Mouse (Mus musculus) limb, embryonic 11.5 days (tissue): ENCODE data around the gene Adam30. TPM values are rescaled to one million over a fixed set of nuclear protein-coding genes. Genes with fewer than 3 reads are reported as not detected.

ENCODE experiments used
- ATAC-seq: fragments of 200-750 bp; cut with Nextera tagmentation; 2 replicates; pipeline ENCODE4 v1.8.0; 2017; ENCODE audit warnings: low read depth; ENCODE audit not compliant: insufficient number of reproducible peaks, low FRiP score, low TSS enrichment
- DNase-seq: peaks from one replicate; pipeline ENCODE4 v3.0.0-alpha.2; 2015; ENCODE audit warnings: low spot score
- H3K27ac ChIP-seq: fragments of 300-500 bp; sonication (generic); replicated peaks from 2 replicates; pipeline ENCODE4 v1.5.1; 2014; ENCODE audit warnings: low read depth, mild to moderate bottlenecking, low read length
- H3K27me3 ChIP-seq: fragments of 300-500 bp; sonication (generic); 2 replicates; pipeline ENCODE4 v1.6.1; 2014; ENCODE audit warnings: mild to moderate bottlenecking, low read length, mixed read lengths; ENCODE audit not compliant: control insufficient read depth, insufficient read depth
- H3K36me3 ChIP-seq: fragments of 300-500 bp; sonication (generic); 2 replicates; pipeline ENCODE4 v1.6.1; 2014; ENCODE audit warnings: mild to moderate bottlenecking, low read length, moderate library complexity, mixed read lengths; ENCODE audit not compliant: control insufficient read depth, insufficient read depth
- H3K4me1 ChIP-seq: fragments of 300-500 bp; sonication (generic); 2 replicates; pipeline ENCODE4 v1.6.1; 2014; ENCODE audit warnings: low read length, mixed read lengths; ENCODE audit not compliant: control insufficient read depth, insufficient read depth
- H3K4me2 ChIP-seq: fragments of 300-500 bp; sonication (generic); 2 replicates; pipeline ENCODE4 v1.6.1; 2014; ENCODE audit warnings: low read depth, mild to moderate bottlenecking, moderate library complexity; ENCODE audit not compliant: severe bottlenecking
- H3K4me3 ChIP-seq: fragments of 300-500 bp; sonication (generic); 2 replicates; pipeline ENCODE4 v1.5.1; 2014; ENCODE audit warnings: low read depth, low read length
- H3K9ac ChIP-seq: fragments of 300-500 bp; sonication (generic); 2 replicates; pipeline ENCODE4 v1.6.1; 2014; ENCODE audit warnings: mild to moderate bottlenecking, low read length
- H3K9me3 ChIP-seq: fragments of 300-500 bp; sonication (generic); 2 replicates; pipeline ENCODE4 v1.6.1; 2016; ENCODE audit warnings: low read length; ENCODE audit not compliant: control insufficient read depth
- WGBS: fragments of 180-500 bp; shearing (Covaris S2); extraction: QIAGEN DNeasy Blood & Tissue Kit; methylation state at CpG from one replicate; pipeline ENCODE4 v1.1.7; 2014; 5-methylcytosine and 5-hydroxymethylcytosine counted together
- polyA plus RNA-seq: library from polyadenylated mRNA; unstranded; fragments of >200 nt; fragmentation: Nextera tagmentation; extraction: Ambion mirVana; gene quantifications from 2 replicates; pipeline ENCODE4 v1.2.1, GENCODE M21; 2014

Gene Adam30
- polyA plus RNA-seq, 1 experiment from 2014 or later = not detected

DNA sequence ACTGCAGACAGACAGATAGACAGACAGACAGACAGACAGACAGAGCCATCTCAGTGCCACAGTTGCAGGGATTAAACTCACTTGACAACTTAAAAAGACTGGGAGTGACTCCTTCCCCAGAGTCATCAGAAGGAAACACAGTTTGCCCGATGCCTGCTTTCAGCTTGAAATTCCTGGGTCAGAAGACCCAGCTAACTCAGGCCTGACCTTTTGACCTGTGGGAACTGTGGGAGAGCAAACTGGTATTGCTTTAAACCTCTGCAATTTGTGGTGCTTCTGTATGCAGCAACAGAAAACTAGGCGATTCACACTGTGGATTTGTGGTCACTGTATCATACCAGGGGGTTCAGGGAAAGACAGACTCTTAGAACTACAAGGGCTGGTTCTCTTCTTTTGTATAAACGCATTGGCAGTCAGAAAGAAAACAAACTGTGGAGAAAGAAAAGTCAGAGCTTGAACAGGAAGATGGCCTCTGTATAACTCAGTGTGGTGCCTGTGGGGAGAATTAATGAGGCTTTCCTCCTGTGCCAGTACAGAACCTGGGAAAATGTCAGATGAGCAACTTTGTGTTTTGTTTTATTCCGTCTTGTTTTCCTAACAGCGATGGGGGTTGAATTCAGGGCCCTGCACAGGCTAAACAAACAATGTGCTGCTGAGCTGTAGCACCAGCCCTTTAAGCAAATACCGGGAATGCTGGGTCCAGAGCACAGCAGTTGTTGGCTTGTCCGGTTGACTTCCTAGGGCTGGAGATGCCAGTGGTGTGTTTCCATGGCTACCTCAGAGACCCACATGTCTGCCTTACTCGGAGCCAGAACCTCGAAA lies 37.5 kb downstream of the Adam30 start:
- H3K36me3 ChIP-seq = no peaks in the 10 kb centered on the region
- H3K27ac ChIP-seq = no peak overlapping the region
- no peaks in the 10 kb centered on the region for H3K27me3 ChIP-seq
- DNase-seq (no peak), ATAC-seq (no peak)
- H3K4me3 ChIP-seq = no peak overlapping the region
- H3K9me3 ChIP-seq = no peaks in the 10 kb centered on the region
- WGBS = 44% methylated on average over 9 of the region's 9 CpGs
- 0 out of 2 replicates have a peak, but pooled peaks cover 5% of the 10 kb centered on the region for H3K4me1 ChIP-seq
- no peak overlapping the region for H3K9ac ChIP-seq
- no peak overlapping the region for H3K4me2 ChIP-seq

DNA sequence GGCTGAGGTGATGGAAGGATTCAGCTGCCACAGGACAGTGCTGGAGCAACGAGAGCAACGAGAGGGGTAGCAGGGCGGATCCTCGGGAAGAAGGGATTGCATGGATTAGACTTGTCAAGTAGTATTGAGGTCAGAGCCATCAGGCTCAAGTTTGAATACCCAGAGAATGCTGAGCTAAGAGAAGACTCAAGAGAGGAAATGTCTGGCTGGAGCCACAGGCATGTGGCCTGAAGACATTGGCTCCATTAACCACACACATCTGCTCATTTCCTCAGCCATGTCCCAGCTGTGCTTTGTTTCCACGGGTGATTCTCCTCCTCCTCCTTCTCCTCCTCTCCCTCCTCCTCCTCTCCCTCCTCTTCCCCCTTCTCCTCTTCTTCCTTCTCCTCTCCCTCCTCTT lies 39.3 kb downstream of the Adam30 start:
- DNase-seq (no peak), ATAC-seq (no peak)
- Histone ChIP-seq H3K36me3 (no peaks in the 10 kb centered on the region), H3K4me2 (no peak overlapping the region), H3K9ac (no peak overlapping the region), H3K9me3 (no peaks in the 10 kb centered on the region), H3K4me3 (no peak overlapping the region), H3K4me1 (0 out of 2 replicates have a peak, but pooled peaks cover 5% of the 10 kb centered on the region), H3K27ac (no peak overlapping the region), H3K27me3 (no peaks in the 10 kb centered on the region)
- WGBS = 73% methylated on average over 5 of the region's 5 CpGs

DNA sequence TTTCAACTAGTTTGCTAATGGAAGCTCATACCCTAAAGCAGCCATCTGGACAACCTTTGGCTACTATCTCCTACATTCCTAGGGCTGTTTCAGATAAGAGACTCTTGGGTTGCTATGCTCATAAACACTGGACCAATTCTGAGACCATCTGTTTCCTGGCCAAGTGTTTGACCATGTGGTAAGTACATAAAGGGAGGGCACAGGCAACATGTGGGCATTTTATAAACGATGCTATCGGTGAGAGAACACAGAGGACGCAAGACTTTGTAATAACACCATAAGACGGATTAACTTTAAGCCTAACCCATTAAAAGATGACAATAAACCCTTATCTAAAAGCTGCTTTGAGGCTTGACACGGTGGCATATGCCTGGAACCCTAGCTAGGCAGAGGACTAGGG lies 42.9 kb downstream of the Adam30 start:
- Histone ChIP-seq H3K4me2 (no peak overlapping the region), H3K4me3 (no peak overlapping the region), H3K9ac (no peak overlapping the region), H3K36me3 (no peaks in the 10 kb centered on the region), H3K27me3 (no peaks in the 10 kb centered on the region), H3K9me3 (no peaks in the 10 kb centered on the region), H3K4me1 (no peaks in the 10 kb centered on the region), H3K27ac (no peak overlapping the region)
- DNase-seq (no peak), ATAC-seq (no peak)
- 41% methylated on average over 5 of the region's 5 CpGs for WGBS

DNA sequence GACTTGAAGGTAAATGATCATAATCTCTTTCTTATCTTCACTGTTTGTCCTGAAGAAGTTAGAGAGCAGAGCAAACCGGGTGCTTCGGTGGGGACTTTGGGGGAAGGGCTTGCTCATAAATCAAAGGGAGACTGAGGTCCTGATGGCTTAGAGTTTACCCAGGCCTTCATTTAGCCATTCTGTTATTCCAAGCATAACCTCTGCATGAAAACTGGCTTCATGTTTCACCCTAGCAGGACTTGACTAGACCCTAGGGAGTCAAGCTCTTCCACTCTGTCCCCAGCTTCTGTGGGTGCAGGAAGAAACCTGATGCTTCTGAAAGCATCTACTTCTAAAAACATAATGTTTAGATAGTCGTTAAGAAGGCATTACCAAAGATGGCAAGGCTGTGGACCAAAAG lies 46.5 kb downstream of the Adam30 start:
- H3K9me3 ChIP-seq = no peaks in the 10 kb centered on the region
- H3K4me3 ChIP-seq = no peak overlapping the region
- ATAC-seq = no peak
- no peak overlapping the region for H3K9ac ChIP-seq
- H3K36me3 ChIP-seq = no peaks in the 10 kb centered on the region
- no peaks in the 10 kb centered on the region for H3K4me1 ChIP-seq
- H3K27me3 ChIP-seq = no peaks in the 10 kb centered on the region
- H3K4me2 ChIP-seq = no peak overlapping the region
- 28% methylated on average over 3 of the region's 3 CpGs for WGBS
- H3K27ac ChIP-seq = no peak overlapping the region
- no peak for DNase-seq

DNA sequence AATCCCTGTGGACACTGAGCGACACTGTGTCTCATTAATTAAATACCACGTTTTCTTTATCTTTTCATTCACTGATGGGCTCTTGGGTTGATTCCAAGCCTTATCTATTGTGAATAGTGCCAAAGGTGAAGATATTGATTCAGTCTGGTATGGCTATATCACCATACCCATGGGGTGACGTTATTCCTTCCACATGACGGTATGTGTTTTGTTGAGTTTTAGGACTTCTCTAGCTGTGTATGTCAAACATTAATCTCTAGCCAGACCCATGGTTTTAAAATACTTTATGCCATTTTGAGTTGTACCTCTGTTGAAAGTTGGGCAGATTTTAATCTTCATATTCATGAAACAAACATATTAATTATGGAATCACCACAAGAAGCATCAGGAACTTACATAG lies 48.7 kb downstream of the Adam30 start:
- ATAC-seq (no peak), DNase-seq (no peak)
- no peaks in the 10 kb centered on the region for H3K9me3 ChIP-seq
- no peak overlapping the region for H3K27ac ChIP-seq
- no peak overlapping the region for H3K4me3 ChIP-seq
- no peaks in the 10 kb centered on the region for H3K27me3 ChIP-seq
- WGBS = 87% methylated on average over 4 of the region's 4 CpGs
- no peak overlapping the region for H3K4me2 ChIP-seq
- no peak overlapping the region for H3K9ac ChIP-seq
- H3K4me1 ChIP-seq = no peaks in the 10 kb centered on the region
- no peaks in the 10 kb centered on the region for H3K36me3 ChIP-seq

DNA sequence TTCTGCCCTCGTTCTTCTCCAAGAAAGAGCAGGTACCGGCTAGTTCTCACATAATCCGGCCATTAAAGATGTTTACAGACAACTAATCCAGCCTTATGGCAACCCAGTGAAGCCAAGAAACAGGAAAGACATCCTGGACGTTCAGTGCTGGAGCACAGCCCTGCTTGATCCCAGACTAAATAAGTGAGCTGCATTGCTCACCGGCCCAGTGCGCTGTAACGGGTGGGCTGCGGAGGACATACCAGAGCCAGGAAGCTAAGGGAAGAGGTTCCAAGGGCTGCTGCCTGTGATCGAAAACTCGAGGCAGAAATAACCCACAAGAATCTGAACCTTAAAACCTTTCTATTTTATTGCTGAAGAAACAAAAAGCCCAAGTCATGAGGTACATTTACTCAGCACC lies 50.4 kb downstream of the Adam30 start:
- WGBS = 59% methylated on average over 10 of the region's 10 CpGs
- DNase-seq (no peak), ATAC-seq (no peak)
- Histone ChIP-seq H3K4me2 (no peak overlapping the region), H3K9ac (no peak overlapping the region), H3K4me1 (no peaks in the 10 kb centered on the region), H3K27ac (no peak overlapping the region), H3K36me3 (no peaks in the 10 kb centered on the region), H3K4me3 (no peak overlapping the region), H3K27me3 (no peaks in the 10 kb centered on the region), H3K9me3 (no peaks in the 10 kb centered on the region)

DNA sequence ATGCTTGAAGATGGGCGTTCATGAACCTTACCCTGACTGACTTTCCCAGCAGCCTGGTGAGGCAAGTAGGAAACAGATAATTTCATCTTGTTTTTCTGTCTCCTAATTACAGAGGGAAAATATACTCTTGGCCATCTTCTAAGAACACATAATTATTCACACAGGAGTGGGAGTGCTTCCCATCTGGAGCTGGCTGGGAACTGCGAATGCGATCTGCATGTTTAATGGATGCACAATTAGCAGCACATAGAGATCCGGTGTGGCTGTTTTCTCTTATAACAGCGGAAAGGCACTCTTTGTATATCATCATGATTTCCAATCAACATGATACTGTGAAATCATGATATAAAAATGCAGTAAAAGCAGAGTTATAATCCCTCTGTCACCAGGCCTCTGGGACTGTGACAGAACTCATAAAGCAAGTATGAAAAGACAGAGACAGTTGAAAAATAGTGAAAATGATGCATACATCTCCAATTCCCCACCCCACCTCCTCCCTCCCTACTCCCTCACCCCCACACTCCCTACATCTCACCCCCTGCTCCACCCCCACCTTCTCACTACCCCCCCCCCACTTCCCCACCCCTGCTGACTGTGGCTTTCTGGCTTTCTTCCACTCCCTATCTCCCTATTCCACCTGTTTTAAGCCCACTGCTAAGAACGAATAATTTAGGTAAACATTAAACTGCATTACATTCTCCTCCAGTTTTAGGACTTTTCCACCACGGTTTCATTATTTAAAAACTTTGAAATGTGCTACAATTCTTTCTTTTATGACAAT lies 51.1 kb downstream of the Adam30 start:
- Histone ChIP-seq H3K36me3 (no peaks in the 10 kb centered on the region), H3K4me2 (no peak overlapping the region), H3K4me3 (no peak overlapping the region), H3K4me1 (no peaks in the 10 kb centered on the region), H3K9ac (no peak overlapping the region), H3K27me3 (no peaks in the 10 kb centered on the region), H3K9me3 (no peaks in the 10 kb centered on the region), H3K27ac (no peak overlapping the region)
- ATAC-seq = no peak
- 71% methylated on average over 7 of the region's 7 CpGs for WGBS
- DNase-seq = no peak
